Mouse (Mus musculus): ENCODE data around the gene Adamts17.

GRCm38 (mm10) chr7:67145748-67146147, 306.2 kb downstream of the Adamts17 start:
- TF ChIP-seq POLR2A (IDR thresholded peaks at IDR 0.05; ENCODE audit: insufficient read depth, low read depth, low read length) (no peak), CTCF (IDR thresholded peaks at IDR 0.05) (no peak), EP300 (IDR thresholded peaks at IDR 0.05; ENCODE audit: insufficient read depth, low read depth, low read length) (no peak)
